Mouse (Mus musculus) testis, adult 2 months (tissue): ENCODE data around the gene Hoxa4.

Experiments
- CTCF ChIP-seq: fragments of 200-500 bp; IDR thresholded peaks from 2 replicates; pipeline ENCODE4 v1.5.1; 2012; ENCODE audit warnings: low read depth, mild to moderate bottlenecking, inconsistent platforms, low read length, moderate library complexity; ENCODE audit not compliant: control insufficient read depth, insufficient read depth, insufficient replicate concordance
- POLR2A ChIP-seq: fragments of 200-500 bp; IDR thresholded peaks from 2 replicates; pipeline ENCODE4 v1.6.1; 2012; ENCODE audit warnings: low read depth, mild to moderate bottlenecking, inconsistent platforms, low read length, moderate library complexity; ENCODE audit not compliant: control insufficient read depth

GRCm38 (mm10) chr6:52182030-52182429 lies 9.5 kb downstream of the Hoxa4 start:
- TF ChIP-seq CTCF (no peak), POLR2A (no peak)
